ENCODE assay signal across 8 mouse cellular contexts in the genomic region with DNA sequence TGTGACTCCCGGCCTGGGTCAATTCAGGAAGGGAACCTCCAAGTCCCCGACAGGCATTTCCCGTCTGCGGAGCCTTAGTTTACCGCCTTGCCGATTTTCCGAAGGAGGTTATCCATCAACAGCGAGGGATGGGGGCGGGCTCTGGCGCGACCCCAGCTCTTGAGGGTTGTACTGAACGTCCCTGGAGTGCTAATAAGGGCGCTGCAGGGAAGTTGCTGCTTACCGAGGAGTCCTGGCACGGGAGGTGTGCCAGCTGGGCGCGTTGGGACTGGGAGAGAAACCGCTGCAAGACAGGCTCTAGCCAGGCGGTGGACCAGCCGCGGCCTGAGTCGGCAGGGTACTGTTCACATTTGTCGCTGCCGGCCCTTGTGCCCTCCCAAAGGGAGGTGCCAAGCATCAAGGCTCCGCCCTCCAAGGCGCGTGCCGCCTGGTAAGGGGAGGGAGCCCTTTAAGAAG. TPM values are rescaled to one million over a fixed set of nuclear protein-coding genes. Genes with fewer than 3 reads are reported as not detected.
DNase-seq lines count a peak whose midpoint lies in the region; ATAC-seq and TF ChIP-seq lines count a peak whose summit lies in the region.

No protein-coding gene starts in this region.

- ATAC-seq in granulocyte monocyte progenitor cell, adult 5-6 weeks (replicated peaks; ENCODE audit: poor library complexity, severe bottlenecking): peak; percentile 80
- ATAC-seq in limb, embryonic 11.5 days (ENCODE audit: insufficient number of reproducible peaks, low FRiP score, low TSS enrichment, low read depth): peak; percentile 83
- peak; percentile 87 for ATAC-seq in midbrain, embryonic 13.5 days

- H3K27ac ChIP-seq in limb, embryonic 11.5 days (replicated peaks; ENCODE audit: low read depth, low read length): peak overlapping the region; percentile 74
- peak overlapping the region; percentile 79 for H3K27ac ChIP-seq in midbrain, embryonic 13.5 days
- peak overlapping the region; percentile 96 for H3K27ac ChIP-seq in small intestine, adult 2 months (ENCODE audit: insufficient read depth, low read depth, low read length)

- H3K36me3 ChIP-seq in limb, embryonic 11.5 days (ENCODE audit: control insufficient read depth, insufficient read depth, low read length): no peaks in the 10 kb centered on the region; the same call in 1 of the 2 replicates
- H3K36me3 ChIP-seq in midbrain, embryonic 13.5 days: peaks cover 64% of the 10 kb centered on the region
- H3K36me3 ChIP-seq in small intestine, adult 2 months (ENCODE audit: control insufficient read depth, insufficient read depth, low read length): peaks cover 44% of the 10 kb centered on the region

- H3K27me3 ChIP-seq in limb, embryonic 11.5 days (ENCODE audit: control insufficient read depth, insufficient read depth, low read length): no peaks in the 10 kb centered on the region
- H3K27me3 ChIP-seq in midbrain, embryonic 13.5 days: no peaks in the 10 kb centered on the region
- H3K27me3 ChIP-seq in small intestine, adult 2 months (ENCODE audit: control insufficient read depth, insufficient read depth, low read length): no peaks in the 10 kb centered on the region

- H3K4me3 ChIP-seq in limb, embryonic 11.5 days (ENCODE audit: low read depth, low read length): peak overlapping the region; percentile 74
- H3K4me3 ChIP-seq in midbrain, embryonic 13.5 days (replicated peaks): peak overlapping the region; percentile 71
- peak overlapping the region; percentile 97 for H3K4me3 ChIP-seq in small intestine, adult 2 months (ENCODE audit: low read depth, low read length)

- peak; percentile 97 for TF ChIP-seq POLR2A in small intestine, adult 2 months (IDR thresholded peaks at IDR 0.05; ENCODE audit: low read depth, low read length)

- peak; percentile 85 for DNase-seq in layer of hippocampus, adult 11-12 months (ENCODE audit: low spot score)
- no peak for DNase-seq in layer of hippocampus, adult 9-10 months (ENCODE audit: low spot score)
- peak; percentile 86 for DNase-seq in embryo, embryonic 9.5 days (ENCODE audit: extremely low spot score)
- peak; percentile 90 for DNase-seq in kidney, adult 11 months
- peak; percentile 87 for DNase-seq in limb, embryonic 11.5 days (ENCODE audit: low spot score)

- H3K9me3 ChIP-seq in limb, embryonic 11.5 days (ENCODE audit: control insufficient read depth, low read length): no peaks in the 10 kb centered on the region
- no peaks in the 10 kb centered on the region for H3K9me3 ChIP-seq in midbrain, embryonic 13.5 days

- H3K4me1 ChIP-seq in limb, embryonic 11.5 days (ENCODE audit: control insufficient read depth, insufficient read depth, low read length): peaks cover 7% of the 10 kb centered on the region; the same call in 1 of the 2 replicates
- peaks cover 13% of the 10 kb centered on the region for H3K4me1 ChIP-seq in midbrain, embryonic 13.5 days (replicated peaks)
- H3K4me1 ChIP-seq in small intestine, adult 2 months (ENCODE audit: control insufficient read depth, insufficient read depth, insufficient read length, low read length): peaks cover 14% of the 10 kb centered on the region

- WGBS in limb, embryonic 11.5 days: under 1% methylated on average over 28 of the region's 28 CpGs
- WGBS in midbrain, embryonic 13.5 days: under 1% methylated on average over 28 of the region's 28 CpGs
- under 1% methylated on average over 28 of the region's 28 CpGs for WGBS in small intestine, adult 2 months

- H3K4me2 ChIP-seq in limb, embryonic 11.5 days (ENCODE audit: low read depth, severe bottlenecking): peak overlapping the region; percentile 89
- H3K4me2 ChIP-seq in midbrain, embryonic 13.5 days (replicated peaks): peak overlapping the region; percentile 89

- TF ChIP-seq CTCF in small intestine, adult 2 months (IDR thresholded peaks at IDR 0.05; ENCODE audit: extremely low read depth, insufficient read length, insufficient replicate concordance, low read depth, low read length): no peak

- peak overlapping the region; percentile 63 for H3K9ac ChIP-seq in limb, embryonic 11.5 days (ENCODE audit: low read length)
- peak overlapping the region; percentile 80 for H3K9ac ChIP-seq in midbrain, embryonic 13.5 days (replicated peaks)

RNA-seq across cellular contexts. Expression of a gene that starts 1.2 kb away (rescaled TPM):
- total RNA-seq in granulocyte monocyte progenitor cell, adult 5-6 weeks (2014; fragmentation: Nextera tagmentation): 4.7 and 18.3 TPM in 2 replicates
- 1.5 and 3.5 TPM in 2 replicates for total RNA-seq in granulocyte monocyte progenitor cell, adult 5-6 weeks (2017)
- polyA plus RNA-seq in limb, embryonic 11.5 days (2014; fragmentation: Nextera tagmentation; extraction: Ambion mirVana): 12.5 and 13.5 TPM in 2 replicates
- polyA plus RNA-seq in midbrain, embryonic 13.5 days (2015; fragmentation: Nextera tagmentation; extraction: Ambion mirVana): 11.3 and 12.5 TPM in 2 replicates
- 734 and 815 TPM in 2 replicates for polyA plus RNA-seq in small intestine, adult 2 months (2012; rRNA removed)

RNA-seq across cellular contexts. Expression of a gene that starts 28.1 kb away (rescaled TPM):
- total RNA-seq in granulocyte monocyte progenitor cell, adult 5-6 weeks (2014; fragmentation: Nextera tagmentation): 6.7 and 10.2 TPM in 2 replicates
- 0.99 and 2.2 TPM in 2 replicates for total RNA-seq in granulocyte monocyte progenitor cell, adult 5-6 weeks (2017)
- polyA plus RNA-seq in limb, embryonic 11.5 days (2014; fragmentation: Nextera tagmentation; extraction: Ambion mirVana): 0.10 and 0.20 TPM in 2 replicates
- 17.7 and 18.0 TPM in 2 replicates for polyA plus RNA-seq in midbrain, embryonic 13.5 days (2015; fragmentation: Nextera tagmentation; extraction: Ambion mirVana)
- polyA plus RNA-seq in small intestine, adult 2 months (2012; rRNA removed): 1.5 and 1.7 TPM in 2 replicates

RNA-seq across cellular contexts. Expression of a gene that starts 46.1 kb away (rescaled TPM):
- 12.2 and 12.8 TPM in 2 replicates for total RNA-seq in granulocyte monocyte progenitor cell, adult 5-6 weeks (2014; fragmentation: Nextera tagmentation)
- 4.9 and 9.1 TPM in 2 replicates for total RNA-seq in granulocyte monocyte progenitor cell, adult 5-6 weeks (2017)
- polyA plus RNA-seq in limb, embryonic 11.5 days (2014; fragmentation: Nextera tagmentation; extraction: Ambion mirVana): 13.9 and 15.7 TPM in 2 replicates
- polyA plus RNA-seq in midbrain, embryonic 13.5 days (2015; fragmentation: Nextera tagmentation; extraction: Ambion mirVana): 20.9 and 29.5 TPM in 2 replicates
- 13.5 and 18.1 TPM in 2 replicates for polyA plus RNA-seq in small intestine, adult 2 months (2012; rRNA removed)

Comparison
In these comparisons a context has a peak if more than half of its experiments do, and no peak if none do; other contexts are left out.
1. RNA of a gene that starts 1.2 kb away (polyA plus RNA-seq): 734 to 815 TPM in small intestine, adult 2 months; 12.5 to 13.5 TPM in limb, embryonic 11.5 days and 11.3 to 12.5 TPM in midbrain, embryonic 13.5 days; every median in the first group is over 10 times any median in the second.
2. Peak in every context shown above with its lines, with median percentiles within 50 percentile points of each other: ATAC-seq, H3K27ac ChIP-seq and H3K4me3 ChIP-seq.